Mouse (Mus musculus) heart, embryonic 11.5 days (tissue): Measurements from ENCODE around the gene Pgp. TPM values are rescaled to one million over a fixed set of nuclear protein-coding genes. Genes with fewer than 3 reads are reported as not detected.
A peak's percentile ranks its signal among the peaks of the same experiment; 100 is the strongest.
"Not testable (repeated sequence)": the region's sequence is repeated elsewhere in the genome, so short reads cannot be mapped to it uniquely, and the experiment has no call there.

Source experiments
- ATAC-seq: fragments of 200-750 bp; cut with Nextera tagmentation; replicated peaks from 2 replicates; pipeline ENCODE4 v1.8.0; 2017; ENCODE audit warnings: moderate library complexity; ENCODE audit not compliant: insufficient number of reproducible peaks, low FRiP score, low TSS enrichment
- H3K27ac ChIP-seq: fragments of 300-500 bp; sonication (generic); 2 replicates; pipeline ENCODE4 v1.5.1; 2014; ENCODE audit warnings: mild to moderate bottlenecking, low read depth, low read length
- H3K27me3 ChIP-seq: fragments of 300-500 bp; sonication (generic); 2 replicates; pipeline ENCODE4 v1.6.1; 2014; ENCODE audit warnings: mild to moderate bottlenecking, low read length, mixed read lengths; ENCODE audit not compliant: control insufficient read depth, insufficient read depth
- H3K36me3 ChIP-seq: fragments of 300-500 bp; sonication (generic); 2 replicates; pipeline ENCODE4 v1.6.1; 2014; ENCODE audit warnings: mild to moderate bottlenecking, low read length, moderate library complexity, mixed read lengths; ENCODE audit not compliant: control insufficient read depth, insufficient read depth
- H3K4me1 ChIP-seq: fragments of 300-500 bp; sonication (generic); 2 replicates; pipeline ENCODE4 v1.6.1; 2014; ENCODE audit warnings: low read length; ENCODE audit not compliant: control insufficient read depth, insufficient read depth
- H3K4me2 ChIP-seq: fragments of 300-500 bp; sonication (generic); 2 replicates; pipeline ENCODE4 v1.6.1; 2014; ENCODE audit warnings: mild to moderate bottlenecking, moderate library complexity
- H3K4me3 ChIP-seq: fragments of 300-500 bp; sonication (generic); 2 replicates; pipeline ENCODE4 v1.5.1; 2014; ENCODE audit warnings: low read depth, low read length
- H3K9ac ChIP-seq: fragments of 300-500 bp; sonication (generic); 2 replicates; pipeline ENCODE4 v1.6.1; 2014; ENCODE audit warnings: mild to moderate bottlenecking, low read depth, low read length, moderate library complexity
- H3K9me3 ChIP-seq: fragments of 300-500 bp; sonication (generic); replicated peaks from 2 replicates; pipeline ENCODE4 v1.6.1; 2016; ENCODE audit warnings: low read length; ENCODE audit not compliant: control insufficient read depth
- WGBS: fragments of 180-500 bp; shearing (Covaris S2); extraction: QIAGEN DNeasy Blood & Tissue Kit; methylation state at CpG from one replicate; pipeline ENCODE4 v1.1.7; 2014; ENCODE audit not compliant: insufficient replicate concordance; 5-methylcytosine and 5-hydroxymethylcytosine counted together
- polyA plus RNA-seq: library from polyadenylated mRNA; unstranded; fragments of >200 nt; fragmentation: Nextera tagmentation; extraction: Ambion mirVana; gene quantifications from 2 replicates; pipeline ENCODE4 v1.2.1, GENCODE M21; 2014

Gene Pgp
- polyA plus RNA-seq, 1 experiment from 2014 or later = 75.8 TPM

DNA sequence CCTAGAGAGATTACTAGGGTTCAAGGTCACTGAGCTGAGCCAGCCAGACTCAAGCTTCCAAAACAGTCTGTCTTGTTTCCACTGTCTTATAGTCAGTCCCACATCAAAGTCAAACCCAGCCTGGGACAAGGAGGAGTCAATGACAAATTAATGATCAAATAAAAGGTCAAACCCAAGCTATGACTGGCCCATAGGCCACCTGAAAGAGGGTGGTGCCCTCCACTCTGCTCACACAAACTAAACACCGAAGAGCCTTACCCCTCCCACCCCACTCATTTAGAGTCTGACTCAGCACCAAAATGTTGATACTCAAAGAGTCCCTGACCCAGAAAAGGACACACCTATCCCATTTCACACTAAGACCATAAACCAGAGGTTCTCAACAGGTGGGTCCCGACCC lies 16.8 kb upstream of the Pgp start:
- H3K9ac ChIP-seq = no peak overlapping the region
- peaks cover 6% of the 10 kb centered on the region; the same call in 1 of the 2 replicates for H3K4me1 ChIP-seq
- ATAC-seq = no peak
- peaks cover 10% of the 10 kb centered on the region for H3K36me3 ChIP-seq
- H3K4me2 ChIP-seq = peak overlapping the region; percentile 84; the same call in 1 of the 2 replicates
- WGBS = 81% methylated on average over 2 of the region's 2 CpGs
- no peaks in the 10 kb centered on the region for H3K27me3 ChIP-seq
- no peak overlapping the region for H3K4me3 ChIP-seq
- H3K27ac ChIP-seq = no peak overlapping the region
- H3K9me3 ChIP-seq = no peaks in the 10 kb centered on the region

DNA sequence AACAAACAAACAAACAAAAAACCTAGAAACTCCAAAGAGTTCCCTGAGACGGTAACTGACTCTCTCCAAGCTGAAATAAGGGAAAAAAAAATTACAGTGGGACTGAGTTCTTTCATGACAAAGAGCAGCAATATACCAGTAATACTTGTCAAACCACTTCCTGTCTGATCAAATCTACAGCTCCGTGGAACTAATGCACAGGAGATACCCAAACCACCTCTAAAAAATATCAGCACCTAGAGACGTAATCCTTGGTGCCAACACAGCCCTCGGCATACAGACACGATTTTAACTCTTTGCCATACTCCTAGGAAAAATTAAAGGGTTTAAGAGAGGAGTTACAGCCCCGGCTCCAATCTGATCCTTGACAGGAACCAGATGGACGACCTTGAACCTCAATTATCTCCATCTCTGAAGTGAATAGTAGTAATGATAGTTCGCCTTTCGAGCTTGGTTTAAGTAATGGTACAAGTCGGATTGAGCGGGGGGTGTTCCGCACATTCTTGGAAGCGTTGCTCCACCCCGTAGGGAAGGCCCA lies 15.9 kb upstream of the Pgp start:
- no peaks in the 10 kb centered on the region for H3K27me3 ChIP-seq
- 5% methylated on average over 14 of the region's 14 CpGs for WGBS
- H3K4me1 ChIP-seq = peaks cover 6% of the 10 kb centered on the region; the same call in 1 of the 2 replicates
- H3K4me2 ChIP-seq = peak overlapping the region; percentile 84
- H3K9ac ChIP-seq = peak overlapping the region; percentile 97
- ATAC-seq = no peak
- peaks cover 6% of the 10 kb centered on the region for H3K36me3 ChIP-seq
- peak overlapping the region; percentile 94 for H3K4me3 ChIP-seq
- H3K9me3 ChIP-seq = no peaks in the 10 kb centered on the region
- peak overlapping the region; percentile 98 for H3K27ac ChIP-seq

DNA sequence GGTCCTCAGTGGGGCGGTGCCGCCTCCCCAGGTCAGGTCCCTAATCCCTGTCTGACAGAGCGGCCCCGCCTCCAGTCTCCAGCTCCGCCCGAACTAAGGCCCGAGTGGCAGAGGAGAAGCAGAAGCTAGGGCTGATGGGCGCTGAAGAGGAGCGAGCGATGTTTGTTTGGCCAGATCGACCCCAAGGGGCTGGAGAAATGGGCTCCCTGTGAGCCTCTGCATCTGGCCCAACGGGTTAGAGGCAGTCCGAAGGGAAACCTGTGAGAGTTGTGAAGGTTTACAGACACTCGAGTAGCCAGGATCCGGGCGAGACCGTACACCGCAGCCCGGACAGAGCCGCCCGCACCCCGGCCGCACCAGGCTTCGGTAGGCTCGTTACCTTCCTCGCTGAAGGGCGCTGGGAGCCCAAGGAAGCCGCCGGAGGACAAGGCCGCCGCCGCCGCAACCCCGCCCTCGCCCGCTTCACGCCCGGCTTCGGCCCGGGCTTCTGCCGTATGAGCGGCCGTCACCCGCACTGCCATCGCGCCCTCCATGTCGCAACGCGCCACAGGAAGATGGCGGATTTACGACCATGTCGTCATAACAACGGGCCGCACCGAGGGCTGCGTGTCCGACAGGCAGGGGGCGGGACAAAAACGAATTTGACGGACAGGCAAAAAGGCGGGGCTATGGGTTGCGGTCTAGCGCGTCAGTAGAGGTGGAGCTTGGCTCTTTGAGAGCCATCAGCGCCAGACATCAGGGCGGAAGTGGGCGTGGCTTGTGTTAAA lies 15.3 kb upstream of the Pgp start:
- Histone ChIP-seq H3K9ac (peak overlapping the region; percentile 97), H3K36me3 (no peaks in the 10 kb centered on the region), H3K27ac (peak overlapping the region; percentile 98), H3K27me3 (no peaks in the 10 kb centered on the region), H3K4me1 (peaks cover 6% of the 10 kb centered on the region; the same call in 1 of the 2 replicates), H3K4me3 (peak overlapping the region; percentile 94), H3K4me2 (peak overlapping the region; percentile 84), H3K9me3 (no peaks in the 10 kb centered on the region)
- under 1% methylated on average over 67 of the region's 67 CpGs for WGBS
- ATAC-seq = peak; percentile 94

DNA sequence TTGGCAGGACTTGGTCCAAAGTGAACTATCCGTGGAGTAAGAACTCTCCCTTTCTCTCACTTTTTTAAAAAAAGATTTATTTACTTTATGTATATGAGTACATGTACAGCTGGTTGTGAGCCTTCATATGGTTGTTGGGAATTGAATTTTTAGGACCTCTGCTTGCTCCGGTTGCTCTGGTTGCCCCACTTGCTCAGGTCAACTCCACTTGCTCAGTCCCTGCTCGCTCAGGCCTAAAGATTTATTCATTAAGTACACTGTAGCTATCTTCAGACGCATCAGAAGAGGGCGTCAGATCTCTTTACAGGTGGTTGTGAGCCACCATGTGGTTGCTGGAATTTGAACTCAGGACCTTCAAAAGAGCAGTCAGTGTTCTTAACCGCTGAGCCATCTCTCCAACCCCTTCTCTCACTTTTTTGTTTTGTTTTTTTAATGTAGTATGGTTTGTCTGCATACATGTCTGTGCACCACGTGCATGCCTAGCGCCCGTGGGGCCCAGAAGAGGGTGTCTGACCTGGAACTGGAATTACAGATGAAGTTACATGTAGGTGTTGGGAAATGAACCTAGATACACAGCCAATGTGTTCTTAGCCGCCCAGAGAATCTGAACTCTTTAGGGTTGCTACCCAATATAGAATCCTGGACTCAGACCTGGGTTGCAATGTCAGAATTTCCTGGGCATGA lies 14.5 kb upstream of the Pgp start:
- H3K9ac ChIP-seq, H3K36me3 ChIP-seq, H3K9me3 ChIP-seq, H3K4me1 ChIP-seq, H3K27me3 ChIP-seq, ATAC-seq: not testable (repeated sequence)
- 53% methylated on average over 10 of the region's 10 CpGs for WGBS
- Histone ChIP-seq H3K4me3 (peak overlapping the region; percentile 94), H3K4me2 (peak overlapping the region; percentile 39), H3K27ac (0 out of 2 replicates have a peak overlapping the region, but pooled peaks have one; percentile 29)

DNA sequence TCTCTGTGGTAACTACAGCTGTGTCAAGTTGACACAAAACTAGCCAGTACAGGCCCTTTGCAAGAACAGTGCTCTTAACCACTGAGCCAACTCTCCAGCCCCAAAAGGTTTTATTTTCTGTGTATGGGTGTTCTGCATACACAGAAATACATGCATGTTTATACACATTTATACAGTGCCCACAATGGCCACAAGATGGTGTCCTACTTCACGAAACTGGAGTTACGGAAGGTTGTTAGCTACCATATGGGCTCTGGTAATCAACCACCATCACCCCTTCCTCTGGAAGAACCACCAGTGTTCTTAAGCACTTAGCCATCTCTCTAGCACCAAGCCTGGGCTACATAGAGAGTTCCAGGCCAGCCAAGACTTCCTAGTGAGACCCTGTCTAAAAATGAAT lies 8.6 kb upstream of the Pgp start:
- H3K9ac ChIP-seq = no peak overlapping the region
- 67% methylated on average over 2 of the region's 2 CpGs for WGBS
- no peak overlapping the region for H3K27ac ChIP-seq
- H3K4me2 ChIP-seq = no peak overlapping the region
- H3K36me3 ChIP-seq = no peaks in the 10 kb centered on the region
- H3K4me3 ChIP-seq = no peak overlapping the region
- no peaks in the 10 kb centered on the region for H3K27me3 ChIP-seq
- peaks cover 10% of the 10 kb centered on the region for H3K4me1 ChIP-seq
- ATAC-seq = no peak
- H3K9me3 ChIP-seq = no peaks in the 10 kb centered on the region

DNA sequence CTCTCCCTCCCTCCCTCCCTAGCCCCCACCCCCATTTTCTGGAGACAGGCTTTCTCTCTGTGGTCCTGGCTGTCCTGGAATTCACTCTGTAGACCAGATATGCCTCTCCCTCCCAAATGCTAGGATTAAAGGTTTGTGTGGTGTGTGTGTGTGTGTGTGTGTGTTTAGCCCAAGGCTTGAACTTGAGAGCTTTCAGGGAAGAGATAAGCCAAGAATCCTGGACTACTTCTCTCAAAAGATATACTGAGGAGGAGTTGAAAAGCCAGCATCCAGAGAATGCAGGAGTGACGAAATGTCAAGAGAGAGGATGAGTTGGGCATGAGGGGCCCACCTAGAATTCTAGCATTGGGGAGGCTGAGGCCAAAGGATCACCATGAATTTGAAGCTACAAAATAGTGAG lies 7.3 kb upstream of the Pgp start:
- no peak for ATAC-seq
- Histone ChIP-seq H3K4me1 (peaks cover 10% of the 10 kb centered on the region), H3K9ac (no peak overlapping the region), H3K27me3 (no peaks in the 10 kb centered on the region), H3K4me3 (no peak overlapping the region), H3K9me3 (no peaks in the 10 kb centered on the region), H3K27ac (no peak overlapping the region; the same call in 1 of the 2 replicates), H3K4me2 (peak overlapping the region; percentile 14; the same call in 1 of the 2 replicates), H3K36me3 (no peaks in the 10 kb centered on the region)
- 34% methylated on average over 1 of the region's 1 CpGs for WGBS

DNA sequence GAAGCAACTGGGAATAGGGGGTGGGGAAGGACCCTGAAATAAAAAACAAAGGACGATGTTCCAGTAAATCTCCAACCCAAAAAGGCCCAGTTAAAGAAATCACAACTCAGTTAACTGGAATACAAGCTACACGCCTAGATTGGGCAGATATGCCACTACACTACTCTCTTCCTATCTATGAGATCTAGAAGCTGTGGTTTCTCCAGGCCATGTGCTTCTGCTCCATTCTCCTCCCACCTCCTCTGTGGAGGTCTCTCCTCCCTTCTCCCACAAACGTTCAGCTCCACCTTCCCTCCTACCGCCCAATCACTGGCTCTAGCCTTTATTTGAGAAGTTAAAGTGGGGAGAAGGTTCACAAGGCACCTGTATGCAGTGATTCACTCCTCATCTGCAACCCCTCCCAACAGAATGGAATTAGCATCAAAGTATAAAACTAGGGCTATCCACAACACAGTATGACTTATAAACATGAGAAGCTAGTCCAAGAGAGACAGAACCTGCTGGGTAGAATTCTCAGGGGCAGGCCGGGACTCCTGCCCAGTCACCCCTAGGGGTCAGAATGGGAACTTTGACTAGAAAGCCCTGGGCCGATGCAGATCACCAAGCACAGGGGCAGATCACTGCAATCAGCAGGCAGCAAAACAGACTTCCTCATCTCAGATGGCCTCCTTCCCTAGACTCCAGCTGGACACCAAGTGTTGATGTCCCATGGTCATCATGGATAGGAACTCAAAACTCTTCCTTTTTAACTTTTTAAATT lies 6.6 kb upstream of the Pgp start:
- H3K36me3 ChIP-seq = no peaks in the 10 kb centered on the region
- H3K27me3 ChIP-seq = no peaks in the 10 kb centered on the region
- 0 out of 2 replicates have a peak, but pooled peaks have one; percentile 35 for ATAC-seq
- H3K9me3 ChIP-seq = no peaks in the 10 kb centered on the region
- H3K9ac ChIP-seq = 0 out of 2 replicates have a peak overlapping the region, but pooled peaks have one; percentile 34
- peak overlapping the region; percentile 29; the same call in 1 of the 2 replicates for H3K27ac ChIP-seq
- peak overlapping the region; percentile 14; the same call in 1 of the 2 replicates for H3K4me2 ChIP-seq
- no peak overlapping the region for H3K4me3 ChIP-seq
- H3K4me1 ChIP-seq = peaks cover 10% of the 10 kb centered on the region
- 44% methylated on average over 6 of the region's 6 CpGs for WGBS

DNA sequence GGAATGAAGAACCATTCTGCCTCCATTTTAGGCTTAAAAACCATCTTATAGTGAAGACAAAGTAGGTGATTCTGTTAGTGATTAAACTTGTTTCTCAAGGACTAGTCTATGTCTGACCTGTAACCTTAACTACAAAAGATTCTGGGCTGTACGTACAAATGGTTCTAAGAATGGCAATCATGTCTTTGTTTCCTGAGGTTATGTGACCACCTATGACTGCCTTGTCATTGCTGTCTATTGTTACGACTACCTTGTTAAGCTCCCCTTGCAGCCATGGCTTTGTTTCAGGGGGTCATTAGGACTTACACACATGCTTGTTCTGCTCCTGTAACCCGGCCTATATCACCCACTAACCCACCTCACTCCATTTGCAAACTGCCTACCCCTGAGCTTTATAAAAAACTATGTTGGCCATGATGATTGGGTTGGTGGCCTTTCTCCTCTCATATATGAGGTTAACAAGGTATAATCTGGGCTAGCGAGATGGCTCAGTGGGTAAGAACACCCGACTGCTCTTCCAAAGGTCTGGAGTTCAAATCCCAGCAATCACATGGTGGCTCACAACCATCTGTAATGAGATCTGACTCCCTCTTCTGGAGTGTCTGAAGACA lies 1.5 kb upstream of the Pgp start:
- Histone ChIP-seq H3K9me3 (no peaks in the 10 kb centered on the region), H3K27ac (no peak overlapping the region), H3K27me3 (no peaks in the 10 kb centered on the region), H3K4me1 (peaks cover 23% of the 10 kb centered on the region), H3K9ac (no peak overlapping the region), H3K4me3 (no peak overlapping the region), H3K4me2 (no peak overlapping the region), H3K36me3 (peaks cover 3% of the 10 kb centered on the region; the same call in 1 of the 2 replicates)
- no peak for ATAC-seq
- 90% methylated on average over 5 of the region's 5 CpGs for WGBS
